Mouse (Mus musculus): ENCODE measurements around the gene Setd1b.
"Not testable (repeated sequence)": the region's sequence is repeated elsewhere in the genome, so short reads cannot be mapped to it uniquely, and the experiment has no call there.

Setd1b gene

DNA sequence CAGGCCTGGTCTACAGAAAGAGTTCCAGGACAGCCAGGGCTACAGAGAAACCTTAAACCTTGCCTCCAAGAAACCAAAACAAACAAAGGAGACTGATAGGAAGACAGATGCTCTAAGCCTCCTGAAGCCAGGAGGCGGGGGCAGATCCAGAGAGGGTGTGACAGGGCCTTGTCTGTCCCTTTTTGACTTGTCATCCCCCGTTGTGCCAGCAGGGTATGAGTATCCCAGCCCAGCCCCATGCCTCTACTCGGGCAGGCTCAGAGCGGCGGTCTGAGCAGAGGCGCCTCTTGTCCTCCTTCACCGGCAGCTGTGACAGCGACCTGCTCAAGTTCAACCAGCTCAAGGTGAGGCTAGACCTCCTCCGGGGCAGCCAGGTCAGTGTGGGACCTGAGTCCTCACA is 20.9 kb downstream of the Setd1b start:
- DNase-seq (ENCODE audit: low spot score): no peak

DNA sequence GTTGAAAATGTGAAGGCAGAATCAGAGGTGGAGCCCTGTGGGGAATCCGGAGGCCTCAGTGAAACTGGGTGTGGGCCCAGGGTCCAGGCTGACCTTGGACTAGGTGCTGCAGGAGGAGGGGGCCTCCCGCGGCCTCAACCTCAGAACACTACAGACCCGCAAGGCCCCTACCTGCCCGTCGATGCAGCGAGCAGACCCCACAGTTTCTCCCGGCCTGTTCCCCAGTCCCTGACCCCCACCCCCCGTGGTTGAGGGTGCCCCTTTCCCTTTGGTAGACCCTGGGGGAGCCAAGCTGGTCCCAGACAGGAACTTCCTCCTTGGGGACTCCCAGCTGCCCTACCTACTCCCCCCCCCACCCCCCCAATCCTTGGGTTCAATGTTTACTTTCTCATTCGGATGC is 24.4 kb downstream of the Setd1b start:
- no peak for DNase-seq (ENCODE audit: low spot score)

DNA sequence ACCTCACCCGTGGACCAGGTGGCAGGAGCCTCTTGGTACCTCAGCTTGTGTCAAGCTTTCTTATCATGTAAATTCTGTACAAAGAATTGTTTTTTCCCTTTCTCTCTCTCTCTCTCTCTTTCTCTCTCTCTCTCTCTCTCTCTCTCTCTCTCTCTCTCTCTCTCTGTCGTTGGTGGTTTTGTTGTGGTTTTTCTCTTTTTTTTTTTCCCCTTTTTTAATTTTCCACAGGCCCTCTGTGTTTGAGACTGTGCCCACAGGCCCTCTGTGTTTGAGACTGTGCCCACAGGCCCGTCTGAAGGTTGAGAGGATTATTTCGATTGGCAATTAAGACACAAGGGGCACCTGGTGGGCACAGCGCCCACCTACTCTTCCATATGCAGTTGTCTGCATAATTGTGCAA is 25.6 kb downstream of the Setd1b start:
- no peak for DNase-seq (ENCODE audit: low spot score)

DNA sequence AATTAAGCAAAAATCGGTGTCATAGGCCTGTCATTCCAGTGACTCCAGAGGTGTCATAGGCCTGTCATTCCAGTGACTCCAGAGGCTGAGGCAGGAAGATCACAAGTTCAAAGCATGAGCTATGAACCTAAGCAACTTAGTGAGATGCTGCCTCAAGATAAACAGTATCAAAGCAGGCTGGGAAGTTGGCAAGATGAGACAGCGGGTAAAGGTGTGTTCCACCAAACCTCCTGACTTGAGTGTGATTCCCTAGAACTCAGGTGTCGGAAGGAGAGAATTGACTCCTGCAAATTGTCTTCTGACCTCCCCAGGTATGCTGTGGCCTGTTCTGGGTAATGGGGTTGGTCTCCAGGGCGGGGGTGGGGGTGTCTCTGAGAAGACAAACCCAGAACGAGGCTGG is 27.3 kb downstream of the Setd1b start, which contains the start of gene Psmd9:
Gene Psmd9 (plus strand): TSS at position 130 of the 400 bp plus-strand sequence.
- no peak for DNase-seq (ENCODE audit: low spot score)

DNA sequence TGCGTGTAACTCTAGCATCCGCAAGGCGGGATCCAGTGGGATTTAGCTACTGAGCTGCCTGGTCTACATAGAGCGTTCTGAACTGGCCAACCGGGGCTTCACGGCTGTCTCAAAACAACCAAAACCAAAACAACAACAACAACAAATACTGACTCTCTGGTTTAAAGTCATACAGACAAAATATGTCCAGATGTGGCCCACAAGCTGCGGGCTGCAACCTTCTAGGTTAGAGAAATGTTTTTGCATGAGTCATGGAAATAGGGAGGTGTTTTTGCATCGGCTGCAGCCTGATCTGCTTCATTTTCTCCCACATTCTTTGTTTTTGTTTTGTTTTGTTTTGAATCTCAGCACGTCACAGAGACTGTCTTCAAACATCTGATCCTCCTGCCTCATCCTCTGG is 28.4 kb downstream of the Setd1b start:
- DNase-seq (ENCODE audit: low spot score): no peak

DNA sequence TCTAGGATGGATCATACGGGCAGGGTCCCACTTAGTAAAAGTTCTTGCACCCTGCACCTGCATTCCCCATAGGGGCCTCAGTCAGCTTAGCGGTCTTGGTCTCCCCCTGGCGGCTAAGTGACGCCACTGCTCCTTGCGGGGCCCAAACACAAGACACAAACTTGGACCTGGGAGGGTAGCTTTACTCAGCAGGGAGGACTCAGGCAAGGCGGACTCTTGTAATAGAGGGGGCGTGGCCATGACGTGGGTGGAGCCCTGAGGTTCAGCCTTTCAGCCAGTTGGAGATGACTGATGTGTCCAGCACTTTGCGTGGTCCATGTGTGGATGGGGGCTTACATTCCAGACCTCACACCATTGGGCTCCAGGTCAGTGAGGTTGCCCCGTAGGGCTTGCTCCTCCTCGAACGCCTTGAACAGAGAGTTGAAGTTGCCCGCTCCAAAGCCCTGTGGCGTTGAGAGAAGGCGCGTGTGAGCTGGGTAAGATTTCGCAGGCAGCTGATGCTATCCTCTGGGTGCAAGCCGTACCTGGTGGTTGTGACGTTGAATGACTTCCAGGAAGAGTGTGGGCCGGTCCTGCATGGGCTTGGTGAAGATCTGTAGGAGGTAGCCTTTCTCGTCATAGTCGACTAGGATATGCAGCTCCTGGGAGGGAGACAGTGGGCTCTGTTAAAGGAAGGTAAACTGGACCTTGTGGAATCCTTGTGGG is 29.8 kb downstream of the Setd1b start:
- peak; percentile 91 for DNase-seq (ENCODE audit: low spot score)

DNA sequence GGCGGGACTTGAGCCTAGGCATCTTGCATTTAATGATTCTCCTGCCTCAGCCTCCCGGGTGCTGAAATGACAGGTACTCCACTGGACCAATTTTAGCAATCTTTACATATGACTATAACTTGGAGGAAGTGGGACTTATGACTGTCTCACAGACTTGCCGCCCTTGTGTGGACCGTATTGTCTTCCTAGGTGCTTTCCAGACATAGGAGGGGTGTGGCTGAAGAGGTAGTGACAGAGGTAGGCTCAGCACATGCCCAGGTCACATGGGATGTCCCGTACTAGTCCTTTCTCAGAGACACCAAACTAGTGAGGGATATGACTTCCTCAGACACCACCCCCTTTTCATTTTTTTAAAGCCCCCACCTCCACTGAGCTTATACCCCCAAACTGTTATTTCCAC is 36.8 kb downstream of the Setd1b start:
- no peak for DNase-seq (ENCODE audit: low spot score)

DNA sequence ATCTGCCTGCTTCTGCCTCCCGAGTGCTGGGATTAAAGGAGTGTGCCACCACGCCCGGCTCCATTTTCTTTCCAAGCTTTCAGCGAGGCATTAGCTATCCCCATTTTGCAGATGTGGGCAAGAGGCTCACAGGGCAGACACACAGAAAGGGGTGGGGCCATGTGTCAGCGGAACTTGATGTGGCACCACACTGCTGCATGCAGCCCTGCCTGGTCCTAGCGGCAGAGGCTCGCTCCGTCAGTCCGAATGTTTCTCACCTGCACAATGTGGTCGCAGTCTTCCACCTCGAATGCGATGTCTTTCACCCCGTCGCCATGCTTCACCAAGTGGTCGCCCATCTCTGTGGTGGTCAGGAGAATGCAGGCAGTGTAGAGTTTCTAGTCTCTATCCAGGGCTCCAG is 38.4 kb downstream of the Setd1b start:
- DNase-seq (ENCODE audit: low spot score): no peak

DNA sequence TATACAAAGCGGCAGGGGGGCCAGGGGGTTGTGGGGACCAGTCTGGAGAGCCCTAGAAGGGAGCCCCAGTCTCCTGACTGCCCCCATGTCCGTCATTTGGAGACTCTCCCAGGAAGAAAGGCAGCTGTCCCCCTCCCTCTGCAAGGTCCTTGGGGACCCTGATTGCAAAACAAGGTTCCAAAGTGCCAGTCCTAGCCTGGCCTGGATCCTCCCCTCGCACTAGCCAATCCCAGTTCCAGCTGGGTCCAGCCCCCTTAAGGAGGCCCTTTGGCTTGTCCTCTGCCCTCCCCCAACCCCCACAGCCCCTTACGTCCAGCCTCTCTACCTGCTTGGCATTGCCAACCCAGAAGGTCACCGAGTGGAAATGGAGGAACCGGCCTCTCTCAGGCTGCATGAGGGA is 39.5 kb downstream of the Setd1b start:
- DNase-seq (ENCODE audit: low spot score): no peak

DNA sequence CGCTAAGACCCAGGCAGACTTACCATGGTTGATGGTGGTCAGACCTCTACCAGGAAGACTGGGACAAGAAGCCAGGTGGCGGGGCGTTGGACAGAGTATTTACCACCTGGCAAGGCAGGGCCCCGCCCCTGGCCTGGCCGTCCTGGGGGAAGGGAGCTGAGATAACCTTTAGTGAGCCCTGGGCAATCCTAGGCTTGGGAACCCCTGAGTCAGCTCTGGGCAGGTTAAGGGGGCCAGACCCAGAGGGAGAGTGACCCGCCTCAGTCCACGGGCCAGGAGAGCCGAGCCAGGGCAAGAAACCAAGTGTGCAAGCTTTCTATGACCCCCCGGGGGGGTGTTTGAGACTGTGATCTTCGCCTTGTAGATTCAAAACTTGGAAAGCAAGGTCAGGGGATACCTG is 40.7 kb downstream of the Setd1b start, which contains the start of gene Hpd:
Gene Hpd (minus strand): TSS at position 77 of the 400 bp plus-strand sequence.
- no peak for DNase-seq (ENCODE audit: low spot score)

DNA sequence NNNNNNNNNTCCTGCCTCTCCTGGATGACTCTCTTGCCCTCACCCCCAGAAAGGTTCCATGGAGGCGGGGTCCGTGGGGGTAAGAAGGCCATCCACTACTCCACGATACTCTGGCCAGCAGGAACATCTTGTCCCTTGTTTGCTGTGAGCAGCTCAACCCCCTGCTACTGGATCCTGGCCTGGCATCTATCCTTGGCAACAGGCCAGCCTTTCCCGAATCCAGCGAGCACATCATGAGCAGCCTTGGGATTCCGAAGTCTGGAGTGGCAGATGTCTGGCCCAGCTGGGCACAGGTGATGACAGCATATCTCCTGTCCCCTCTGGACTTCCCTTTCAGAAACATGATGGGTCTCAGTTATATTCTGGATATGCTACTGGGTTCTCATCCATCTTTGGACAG is 44.0 kb downstream of the Setd1b start:
- no peak for DNase-seq (ENCODE audit: low spot score)

DNA sequence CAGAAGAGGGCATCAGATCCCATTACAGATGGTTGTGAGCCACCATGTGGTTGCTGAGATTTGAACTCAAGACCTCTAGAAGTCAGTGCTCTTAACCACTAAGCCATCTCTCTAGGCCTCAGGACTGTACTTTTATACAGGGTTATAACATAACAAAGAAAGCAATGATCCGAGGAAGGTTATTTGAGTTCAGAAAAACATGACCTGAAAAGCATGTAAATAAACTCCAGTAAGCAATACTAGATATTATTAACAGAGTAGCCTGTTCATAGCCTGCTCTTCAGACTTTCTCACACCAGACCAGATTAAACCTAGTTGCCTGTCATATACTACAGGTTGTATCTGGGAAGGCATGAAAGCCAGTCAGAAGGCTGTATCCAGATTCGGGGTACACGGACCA is 45.3 kb downstream of the Setd1b start:
- no peak for DNase-seq (ENCODE audit: low spot score)

DNA sequence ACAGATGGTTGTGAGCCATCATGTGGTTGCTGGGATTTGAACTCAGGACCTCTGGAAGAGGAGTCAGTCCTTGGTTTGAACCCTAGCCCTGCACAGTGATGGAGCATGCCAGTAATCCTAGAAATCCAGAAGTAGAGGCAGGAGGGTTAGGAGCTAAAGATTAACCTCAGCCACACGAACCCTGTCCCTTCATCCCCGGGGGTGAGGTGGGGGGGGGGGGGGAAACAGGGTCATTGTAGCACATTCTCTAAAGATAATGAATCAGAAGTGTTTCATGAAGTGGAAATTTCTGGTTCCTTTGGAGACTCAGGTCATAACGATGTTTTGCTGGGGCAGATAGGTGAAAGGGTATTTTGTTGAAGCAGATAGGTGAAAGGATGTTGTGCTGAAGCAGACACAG is 48.9 kb downstream of the Setd1b start:
- DNase-seq (ENCODE audit: low spot score): no peak

DNA sequence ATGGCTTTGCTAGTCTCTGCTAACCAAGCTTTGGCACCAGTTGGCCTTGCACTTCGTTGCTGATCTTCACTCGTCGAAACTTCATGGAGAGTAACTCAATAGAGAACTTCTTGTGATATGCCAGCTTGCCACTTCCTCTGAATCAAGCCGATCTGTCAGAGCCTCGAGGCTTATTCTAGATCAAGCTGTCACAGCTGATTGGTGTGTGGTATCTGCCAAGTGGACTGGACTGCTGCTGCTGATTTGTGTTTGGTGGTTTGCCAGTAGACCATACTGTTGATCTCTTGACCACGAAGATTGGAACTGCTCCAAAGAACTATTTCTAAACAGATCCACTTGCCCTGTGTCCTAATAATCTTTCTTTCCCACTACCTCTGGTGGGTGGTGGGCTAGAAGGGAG is 49.4 kb downstream of the Setd1b start:
- DNase-seq (ENCODE audit: low spot score): no peak

DNA sequence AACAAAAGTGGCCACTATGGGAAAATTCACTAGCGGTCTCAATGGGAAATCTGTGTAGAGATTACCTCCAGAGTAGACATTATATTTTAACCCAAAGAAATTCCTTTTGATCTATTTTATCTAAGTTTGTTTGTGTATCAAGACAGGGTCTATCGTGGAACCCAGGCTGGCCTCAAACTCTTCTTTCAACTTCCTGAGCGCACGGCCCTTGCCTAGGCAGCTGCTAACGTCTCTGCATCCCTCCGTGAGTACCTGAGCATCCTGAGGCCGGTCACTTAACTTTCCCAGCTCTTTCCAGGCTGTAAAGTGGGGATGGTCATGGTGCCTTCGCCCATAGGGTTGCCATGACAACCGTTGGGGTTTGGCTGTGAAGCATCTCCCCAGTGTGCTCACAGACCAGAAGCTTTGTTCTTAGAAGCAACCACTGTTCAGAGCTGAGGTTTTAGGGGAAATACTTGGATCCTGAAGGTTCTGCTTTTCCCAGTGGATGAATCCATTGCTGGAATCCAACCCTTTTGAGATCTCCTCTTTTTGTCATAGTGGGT is 50.7 kb downstream of the Setd1b start:
- no peak for DNase-seq (ENCODE audit: low spot score)

DNA sequence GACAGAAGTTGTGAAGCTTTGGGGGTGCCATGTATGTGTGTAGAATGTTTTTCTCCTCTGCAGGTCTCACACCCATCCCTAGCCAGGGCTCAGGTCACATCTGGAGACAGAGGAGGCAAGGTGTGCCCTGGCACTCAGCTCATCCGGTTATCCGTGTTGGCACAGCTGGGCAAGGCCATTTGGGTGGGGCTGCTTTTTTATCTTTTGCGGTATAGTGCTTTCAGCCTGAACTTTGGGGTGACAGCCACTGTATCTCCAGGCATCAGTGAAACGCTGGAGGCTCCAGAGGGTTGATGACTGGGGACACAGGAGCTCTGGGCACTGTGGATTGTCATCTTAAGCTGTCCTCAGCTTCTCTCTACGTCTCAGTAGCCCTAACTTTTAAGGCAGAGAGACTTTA is 51.4 kb downstream of the Setd1b start:
- DNase-seq (ENCODE audit: low spot score): no peak

DNA sequence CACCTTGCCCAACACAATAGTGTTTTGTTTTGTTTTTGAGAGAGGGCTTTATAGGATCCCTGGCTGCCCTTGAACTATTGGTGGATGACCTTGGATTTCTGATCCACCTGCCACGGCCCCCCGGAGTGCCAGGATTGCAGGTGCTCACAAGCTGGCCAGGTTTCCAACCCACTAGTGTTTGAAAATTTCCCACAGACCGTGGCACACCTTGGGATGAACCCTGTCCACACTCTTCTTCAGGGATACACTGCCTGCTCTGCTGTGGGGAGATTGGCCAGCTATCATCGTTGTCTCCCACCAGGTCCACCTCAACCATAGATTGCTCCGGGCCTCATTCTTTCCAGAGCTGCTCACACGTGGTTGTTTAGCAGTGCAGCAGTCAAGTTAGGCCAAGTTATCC is 52.9 kb downstream of the Setd1b start:
- DNase-seq (ENCODE audit: low spot score): no peak

DNA sequence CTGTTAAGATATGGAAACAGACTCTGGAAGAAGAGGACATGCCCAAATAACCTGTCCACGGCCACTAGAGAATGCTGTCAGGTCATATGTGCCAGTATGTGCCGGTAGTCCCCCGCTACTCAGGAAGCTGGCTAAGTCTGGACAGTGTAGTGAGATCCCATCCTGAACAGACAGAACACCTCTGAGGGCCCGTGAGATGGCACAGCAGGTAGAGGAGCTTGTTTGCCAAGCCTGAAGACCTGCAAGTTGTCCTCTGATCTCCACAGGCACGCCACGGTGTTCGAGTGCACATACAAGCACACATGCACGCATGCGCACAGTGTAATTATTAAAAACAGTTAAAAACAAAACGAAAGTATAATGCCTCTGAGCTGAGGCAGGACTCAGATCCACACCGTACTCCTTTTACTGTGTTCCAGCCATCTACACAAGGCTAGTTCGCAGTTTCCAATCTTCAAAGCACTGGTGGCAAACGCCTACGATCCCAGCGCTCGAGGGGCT is 53.6 kb downstream of the Setd1b start:
- no peak for DNase-seq (ENCODE audit: low spot score)

DNA sequence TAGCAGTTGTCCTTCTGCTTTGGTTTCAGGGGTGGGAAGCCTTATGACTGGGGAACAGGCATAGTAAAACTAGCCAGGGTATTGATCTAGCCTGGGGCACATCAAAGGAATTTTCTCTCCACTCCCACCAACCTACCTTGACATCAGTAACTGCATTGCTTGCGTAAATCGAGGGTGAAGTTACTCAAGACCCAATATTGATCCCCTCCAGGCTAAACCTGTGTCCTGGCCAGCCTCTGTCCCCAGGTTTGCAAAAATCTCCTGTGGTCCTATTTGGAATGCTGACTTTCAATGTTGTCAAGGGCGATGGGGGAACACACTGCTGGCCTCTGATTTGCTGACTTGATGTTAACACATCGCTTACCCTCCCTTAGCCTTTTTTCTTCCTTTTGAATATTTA is 54.8 kb downstream of the Setd1b start:
- no peak for DNase-seq (ENCODE audit: low spot score)

DNA sequence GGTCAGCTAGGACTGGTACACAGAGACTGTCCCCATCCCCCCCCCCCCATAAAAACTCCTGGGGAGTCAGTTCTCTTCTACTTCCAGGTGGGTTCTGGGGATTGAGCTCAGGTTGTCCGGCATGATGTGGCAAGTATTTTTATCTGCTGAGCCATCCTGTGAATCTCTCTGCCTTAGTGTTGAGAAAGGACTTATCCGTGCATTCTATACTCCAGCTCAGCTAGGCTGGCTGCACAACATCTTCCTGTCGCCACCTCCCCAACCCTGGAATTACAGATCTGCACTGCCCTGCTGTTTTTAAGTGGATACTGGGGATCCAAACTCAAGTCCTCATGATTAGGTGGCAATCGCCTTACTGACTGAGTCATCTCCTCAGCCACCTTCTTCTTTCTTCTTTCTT is 56.5 kb downstream of the Setd1b start:
- DNase-seq (ENCODE audit: low spot score): no peak

DNA sequence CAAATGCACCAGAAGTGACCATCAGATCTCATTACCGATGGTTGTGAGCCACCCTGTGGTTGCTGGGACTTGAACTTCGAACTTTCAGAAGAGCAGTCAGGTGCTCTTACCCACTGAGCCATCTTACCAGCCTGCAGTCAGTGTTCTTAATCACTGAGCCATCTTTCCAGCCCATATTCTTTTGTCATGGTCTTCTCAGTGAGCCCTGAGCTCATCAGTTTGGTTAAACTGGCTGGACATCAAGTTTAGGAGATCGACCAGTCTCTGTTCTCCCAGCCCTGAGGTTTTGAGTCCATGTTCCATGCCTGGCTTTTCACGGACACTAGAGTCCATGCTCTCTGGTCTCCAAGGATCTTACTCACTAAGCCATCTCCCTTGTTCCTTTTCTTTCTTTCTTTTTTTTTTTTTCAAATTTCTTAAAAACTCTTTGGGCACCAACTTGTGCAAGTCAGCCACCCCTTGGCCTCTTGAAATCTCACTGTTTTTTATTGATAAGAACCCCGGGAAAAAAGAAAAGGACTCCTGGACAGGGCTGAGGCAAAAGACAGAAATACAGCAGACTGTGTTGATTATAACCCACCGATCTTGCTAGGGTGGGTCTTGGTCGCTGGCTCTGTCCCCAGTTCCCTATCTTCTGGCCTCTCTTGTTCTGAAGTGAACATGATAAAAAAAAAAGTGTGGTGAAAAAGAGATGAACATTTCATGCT is 59.0 kb downstream of the Setd1b start:
- DNase-seq (ENCODE audit: low spot score): not testable (repeated sequence)

DNA sequence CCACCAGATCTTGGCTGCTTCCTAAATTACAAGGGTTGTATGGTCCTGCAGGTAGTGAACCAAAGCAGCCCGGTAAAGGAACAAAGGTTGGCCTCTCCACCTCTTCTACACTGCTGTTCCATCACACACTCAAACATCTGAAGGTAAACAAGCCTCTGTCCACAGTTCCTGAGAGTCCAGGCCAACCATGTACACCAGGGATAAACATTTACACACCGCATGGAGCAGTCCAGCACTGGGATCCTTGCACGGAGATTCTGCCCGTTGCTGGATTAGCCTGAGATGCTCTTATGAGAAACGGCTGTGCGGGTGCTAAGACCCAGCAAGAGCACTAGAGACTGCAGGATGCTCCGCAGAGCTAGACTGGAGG is 59.5 kb downstream of the Setd1b start:
- DNase-seq (ENCODE audit: low spot score): no peak

DNA sequence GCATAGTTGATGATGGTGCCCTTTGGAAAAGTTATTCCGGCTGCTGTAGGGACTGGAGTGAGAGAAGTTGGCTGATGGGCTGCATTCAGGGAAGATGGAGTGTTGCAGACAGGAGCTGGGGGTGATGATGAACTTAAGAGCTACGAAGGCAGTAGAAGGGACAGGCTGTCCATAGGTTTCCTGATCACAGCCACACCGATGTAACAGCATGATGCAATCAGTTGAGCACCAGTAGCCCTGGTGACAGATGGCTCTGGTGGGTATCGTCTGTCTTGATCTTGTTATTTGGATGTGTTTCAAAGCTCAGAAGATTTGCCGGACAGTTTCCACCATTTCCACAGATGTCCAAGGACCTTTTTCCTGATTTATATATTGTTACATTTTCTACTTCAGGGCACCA is 60.0 kb downstream of the Setd1b start:
- no peak for DNase-seq (ENCODE audit: low spot score)
